Mouse (Mus musculus) CH12.LX (cell line): ENCODE measurements at regions not wholly inside any gene's neighbourhood (a gene's known extent, or its start where the extent isn't known, plus 50 kb on each side); places are given as distances from the start of the nearest gene placed in this dataset.

Experiments used
- CHD1 ChIP-seq: IDR thresholded peaks from 2 replicates; pipeline ENCODE4 v1.6.1; 2012; ENCODE audit warnings: low read depth, low read length, improper control_type of control experiment, inconsistent platforms
- CTCF ChIP-seq, 2 experiments: IDR thresholded peaks in 1 of 2; conservative IDR thresholded peaks in 1 of 2; 2 replicates each; pipeline ENCODE4 v1.5.1; 2011 to 2012; ENCODE audit warnings: low read depth in 2 of 2, low read length in 2 of 2, improper control_type of control experiment in 1 of 2, inconsistent platforms in 1 of 2, mild to moderate bottlenecking in 1 of 2, moderate library complexity in 1 of 2
- EP300 ChIP-seq: IDR thresholded peaks from 2 replicates; pipeline ENCODE4 v1.6.1; 2011; ENCODE audit warnings: low read length, improper control_type of control experiment
- GABPA ChIP-seq: IDR thresholded peaks from 2 replicates; pipeline ENCODE4 v1.6.1; 2012; ENCODE audit warnings: low read depth, low read length, improper control_type of control experiment, inconsistent platforms; ENCODE audit not compliant: insufficient replicate concordance
- HCFC1 ChIP-seq: IDR thresholded peaks from 2 replicates; pipeline ENCODE4 v1.6.1; 2012; ENCODE audit warnings: low read depth, mild to moderate bottlenecking, inconsistent platforms, low read length, improper control_type of control experiment
- MAX ChIP-seq: IDR thresholded peaks from 2 replicates; pipeline ENCODE4 v1.6.1; 2011; ENCODE audit warnings: low read length, improper control_type of control experiment
- POLR2A ChIP-seq: IDR thresholded peaks from 2 replicates; pipeline ENCODE4 v1.6.1; 2011; ENCODE audit warnings: low read depth, mild to moderate bottlenecking, improper control_type of control experiment, low read length

GRCm38 (mm10) chr2:147727396-147727795, 319.4 kb downstream of the Foxa2 start:
- TF ChIP-seq MAX: no peak
- TF ChIP-seq CHD1: no peak
- no peak for TF ChIP-seq HCFC1
- no peak for TF ChIP-seq EP300
- no peak for TF ChIP-seq CTCF (conservative IDR thresholded peaks at IDR 0.05 in 1 of 2, IDR thresholded peaks at IDR 0.05 in 1 of 2; ENCODE audit: low read depth in 2 of 2, low read length in 2 of 2)
- no peak for TF ChIP-seq GABPA
- TF ChIP-seq POLR2A: no peak
